Mouse (Mus musculus): Measurements from ENCODE around the gene Tbx6. TPM values are rescaled to one million over a fixed set of nuclear protein-coding genes. Genes with fewer than 3 reads are reported as not detected.

Tbx6 gene
- polyA plus RNA-seq, 3 experiments from 2014 or later = 2.1 to 3.9 (median 3.7) TPM

DNA sequence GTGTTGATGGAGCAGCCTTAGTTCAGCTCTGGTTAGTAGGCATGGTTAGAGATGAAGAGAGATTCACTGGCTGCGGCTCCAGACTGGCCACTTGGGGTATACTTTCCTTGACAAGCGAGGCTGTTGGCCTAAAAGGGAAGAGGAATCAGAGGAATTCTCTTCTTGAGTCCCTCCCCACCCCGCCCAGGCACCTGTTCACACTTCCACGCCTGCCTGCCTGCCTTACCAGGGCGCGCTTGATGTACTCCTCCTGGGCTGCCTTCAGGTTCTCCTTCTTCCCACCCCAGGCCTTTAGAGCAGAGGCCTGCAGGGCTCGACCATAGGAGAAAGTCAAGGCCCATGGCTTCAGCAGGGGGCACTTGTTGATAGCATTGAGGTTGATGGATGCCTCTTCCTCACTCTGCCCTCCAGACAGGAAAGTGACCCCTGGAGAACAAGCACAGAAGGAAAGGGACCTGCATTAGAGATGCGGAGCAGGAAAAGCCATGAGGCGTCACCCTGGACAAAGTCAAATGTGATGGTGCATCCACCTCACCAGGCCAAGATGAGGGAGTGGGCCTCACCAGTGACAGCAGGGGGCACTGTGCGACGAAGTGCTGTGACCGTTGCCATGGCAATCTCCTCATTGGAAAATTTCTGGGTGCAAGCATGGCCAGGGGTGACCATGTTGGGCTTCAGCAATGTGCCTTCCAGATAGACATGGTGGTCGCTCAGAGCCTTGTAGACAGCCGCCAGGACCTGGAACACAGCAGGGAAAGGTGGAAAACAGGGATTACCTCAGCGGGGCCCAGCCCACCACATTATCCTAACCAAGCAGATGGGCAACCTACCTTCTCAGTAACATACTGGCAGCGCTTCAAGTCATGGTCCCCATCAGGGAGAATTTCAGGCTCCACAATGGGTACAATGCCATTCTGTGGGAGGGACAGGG lies 14.4 kb downstream of the Tbx6 start:
- no peak for ATAC-seq

DNA sequence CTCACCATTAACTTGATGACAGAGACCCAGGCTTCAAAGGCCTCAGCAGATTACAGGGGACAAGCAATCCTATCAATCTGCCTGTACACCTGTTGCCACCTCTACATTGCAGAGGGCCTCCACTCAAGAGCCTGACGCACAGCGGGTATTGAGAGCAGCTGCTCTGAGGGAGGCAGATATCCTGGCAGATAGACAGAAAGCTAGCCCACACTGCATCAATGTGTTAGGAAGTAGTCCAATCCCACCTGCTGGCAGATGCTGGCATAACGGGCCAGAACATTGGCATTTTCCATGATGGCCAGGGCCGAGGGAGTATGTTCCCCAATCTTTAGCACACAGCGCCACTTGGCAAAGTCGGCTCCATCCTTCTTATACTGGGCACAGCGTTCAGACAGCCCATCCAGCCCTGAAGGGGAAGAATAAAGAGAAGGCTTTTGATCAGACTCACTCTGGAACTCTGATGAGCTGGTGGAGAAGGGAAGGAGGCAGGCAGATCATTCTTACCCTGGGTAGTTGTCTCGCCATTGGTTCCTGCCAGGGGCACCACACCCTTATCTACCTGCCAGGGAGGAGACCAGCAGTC lies 15.2 kb downstream of the Tbx6 start:
- no peak for ATAC-seq

DNA sequence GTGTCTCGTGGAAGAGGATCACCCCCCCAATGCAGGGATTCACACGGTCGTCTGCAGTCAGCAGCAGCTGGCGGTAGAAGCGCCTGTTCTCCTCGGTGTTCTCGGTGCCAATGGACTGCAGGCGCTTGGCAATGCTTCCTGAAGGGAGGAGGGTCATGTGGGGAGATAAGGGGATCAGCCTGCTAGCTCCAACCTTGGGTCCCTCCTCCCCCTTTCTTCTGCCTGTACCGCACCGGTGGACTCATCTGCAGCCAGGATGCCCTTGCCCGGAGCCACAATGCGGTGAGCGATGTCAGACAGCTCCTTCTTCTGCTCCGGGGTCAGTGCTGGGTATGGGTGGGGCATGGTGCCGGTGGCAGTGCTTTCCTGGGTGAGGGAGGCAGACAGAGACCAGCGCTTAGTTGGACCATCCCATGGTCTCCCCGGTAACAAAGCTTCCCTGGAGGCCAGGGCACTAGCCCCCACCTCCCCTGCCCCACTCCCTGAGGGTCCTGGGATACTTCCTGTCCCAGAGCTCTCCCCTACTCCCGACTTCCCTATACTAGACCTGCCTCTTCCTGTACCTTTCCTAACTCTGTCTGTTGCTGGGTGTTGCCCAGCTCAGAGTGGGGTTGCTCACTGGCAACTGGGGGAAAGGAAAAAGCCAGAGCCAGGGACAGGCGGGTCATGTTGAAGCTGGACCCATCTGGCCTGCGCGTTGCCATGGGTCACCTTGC lies 16.3 kb downstream of the Tbx6 start, which contains the start of gene Fam57b:
Fam57b (plus strand) TSS at position 258 of the 716 bp plus-strand sequence.
- no peak for ATAC-seq

DNA sequence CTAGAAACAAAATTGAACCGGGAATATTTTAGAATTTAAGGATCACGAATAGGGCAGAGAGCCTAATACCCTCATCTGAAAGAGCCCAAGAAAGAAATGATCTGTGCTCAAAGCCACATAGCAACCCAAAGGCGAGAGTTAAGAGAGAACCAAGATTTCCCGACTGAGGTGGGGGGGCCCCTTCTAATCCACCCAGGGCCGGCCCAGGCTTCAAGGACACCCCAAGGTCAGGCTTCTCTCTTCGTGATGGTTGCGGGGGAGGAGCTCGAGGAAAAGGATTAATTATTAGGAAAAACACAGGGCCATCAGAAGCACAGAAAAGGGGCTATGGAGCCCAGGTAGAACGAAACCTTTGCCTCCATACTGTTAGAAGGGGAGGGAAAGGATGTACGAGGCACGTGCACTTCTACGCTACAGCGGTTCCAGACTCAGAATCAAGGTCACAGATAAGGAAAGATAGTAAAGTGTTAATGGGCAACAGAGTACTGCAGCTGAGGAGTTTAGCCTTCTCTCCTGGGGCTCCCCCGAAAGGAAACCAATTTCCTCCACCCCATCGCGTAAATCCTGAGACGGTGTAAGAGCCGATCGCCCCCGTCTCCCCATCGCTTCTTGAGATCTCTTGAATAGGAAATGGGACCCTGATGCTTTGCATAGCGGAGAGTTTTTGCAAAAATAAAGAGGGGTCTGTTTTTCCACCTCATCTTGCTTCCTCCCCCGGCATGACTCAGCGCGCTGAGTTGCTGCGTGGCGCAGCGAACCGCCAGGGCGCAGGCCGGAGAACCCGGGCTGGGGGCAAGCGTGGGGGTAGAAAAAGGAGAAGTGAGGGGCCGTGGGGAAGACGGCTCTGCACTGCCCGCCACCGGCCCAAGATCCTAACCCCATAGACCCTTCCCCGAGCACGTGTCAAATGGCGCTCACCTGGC lies 17.1 kb downstream of the Tbx6 start:
- ATAC-seq = peak; percentile 17

DNA sequence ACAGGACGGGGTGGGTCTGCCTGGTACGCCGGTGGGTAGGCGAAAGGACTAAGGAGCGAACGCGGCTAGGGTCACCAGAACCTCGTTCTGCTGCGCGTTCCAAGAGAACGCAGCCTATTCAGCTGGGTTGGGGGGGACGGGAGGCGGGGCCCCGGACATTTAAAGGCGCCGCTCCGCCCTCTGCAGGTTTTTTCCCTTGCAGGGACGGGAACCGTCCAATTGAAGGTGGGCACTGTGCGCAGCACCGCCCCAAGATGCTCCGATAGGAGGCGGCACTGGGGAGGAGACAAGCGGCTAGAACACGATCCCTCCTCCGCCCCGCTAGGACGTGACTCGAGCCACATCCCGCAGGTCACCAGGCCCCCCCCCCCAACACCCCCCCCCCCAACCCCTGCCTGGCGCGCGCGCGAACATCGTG lies 17.8 kb downstream of the Tbx6 start:
- peak; percentile 84 for ATAC-seq

DNA sequence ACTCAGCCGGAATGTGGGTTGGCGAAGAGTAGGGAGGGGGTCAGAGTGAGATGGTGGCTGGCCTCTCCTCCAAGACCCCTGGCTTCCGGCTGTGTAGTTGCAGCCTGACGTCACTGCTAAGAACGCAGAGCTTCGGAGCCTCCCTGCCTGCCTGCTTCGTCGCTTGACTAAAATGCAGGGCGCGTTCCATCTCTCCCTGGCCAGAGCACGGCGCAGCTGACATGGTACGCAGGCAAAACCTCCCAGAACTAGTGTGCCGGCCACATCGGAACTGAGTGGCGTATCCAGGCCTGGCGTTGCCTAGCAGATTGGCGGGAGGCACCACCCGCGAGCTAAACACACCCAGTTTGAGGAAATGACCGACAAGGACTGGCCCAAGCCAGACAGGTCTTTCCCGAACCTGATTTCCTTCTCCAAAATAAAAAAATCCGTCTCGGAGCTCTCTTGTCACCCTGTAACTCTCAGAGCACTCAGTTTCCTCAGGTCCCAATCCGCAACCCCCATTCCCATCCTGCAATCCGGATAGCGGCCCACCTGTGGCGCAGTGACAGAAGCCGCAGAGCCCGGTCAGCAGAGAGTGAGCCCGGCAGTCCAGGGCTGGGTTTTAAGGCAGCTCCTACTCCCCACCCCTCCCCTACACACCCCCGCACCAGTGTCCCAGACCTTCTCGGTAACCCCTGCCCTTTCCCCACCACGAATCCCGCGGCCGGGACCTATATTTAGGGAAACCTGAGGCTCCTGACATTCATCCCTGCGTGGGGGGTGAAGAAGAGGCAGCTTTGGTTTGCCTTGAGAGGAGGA lies 18.4 kb downstream of the Tbx6 start:
- peak; percentile 78 for ATAC-seq

DNA sequence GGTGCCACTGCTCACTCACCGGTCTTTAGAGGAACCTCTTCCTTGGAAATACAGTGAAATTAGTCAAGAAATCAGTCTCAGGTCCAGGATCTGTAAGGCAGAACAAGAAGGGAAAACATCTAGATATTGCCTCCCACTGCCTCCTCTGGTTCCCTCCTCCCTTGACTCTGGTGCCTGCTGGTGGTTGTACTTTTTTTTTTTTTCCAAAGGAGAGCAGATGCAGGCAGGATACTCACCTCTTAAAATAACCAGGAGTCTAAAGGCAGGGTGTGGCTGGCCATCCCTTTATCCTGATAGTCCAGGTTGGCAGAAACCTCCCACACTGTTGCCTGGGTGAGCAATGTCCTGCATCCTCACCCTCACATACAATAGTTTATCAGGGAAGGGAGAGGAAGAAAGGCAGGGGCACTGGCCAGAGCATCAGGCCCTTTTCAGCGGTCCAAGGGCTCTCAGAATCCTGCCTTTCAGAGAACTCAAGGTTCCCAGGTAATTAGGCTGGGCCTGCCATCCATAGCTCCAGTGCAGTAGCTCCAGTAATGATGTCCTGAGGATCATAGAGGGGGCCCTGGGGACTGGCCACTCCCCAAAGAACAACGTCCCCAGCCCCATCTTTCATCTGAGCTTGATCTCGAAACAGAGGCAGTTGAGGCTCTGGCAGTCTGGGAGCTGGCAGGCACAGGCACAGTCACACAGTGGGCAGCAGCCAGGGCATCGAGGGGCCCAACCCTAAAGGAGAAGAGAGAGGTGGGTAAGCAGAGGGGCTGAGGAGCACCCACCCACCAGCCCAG lies 19.2 kb downstream of the Tbx6 start:
- ATAC-seq = no peak

DNA sequence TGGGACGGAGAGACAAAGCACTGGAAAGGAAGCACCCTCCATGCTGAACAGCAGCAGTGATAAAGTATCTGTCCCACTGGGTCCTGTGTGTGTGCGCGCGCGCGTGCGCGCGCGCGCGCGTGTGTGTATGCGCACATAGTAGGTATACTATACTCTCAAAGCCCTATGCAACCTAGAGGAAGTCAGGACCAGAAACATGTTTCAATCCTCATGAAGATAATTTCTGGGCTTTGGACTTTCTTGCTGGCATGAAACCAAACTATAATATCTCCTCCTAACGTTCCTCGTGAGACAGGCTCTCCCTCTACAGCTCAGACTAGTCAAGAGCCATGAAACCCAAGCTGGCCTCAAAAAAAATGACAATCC lies 19.8 kb downstream of the Tbx6 start:
- no peak for ATAC-seq

DNA sequence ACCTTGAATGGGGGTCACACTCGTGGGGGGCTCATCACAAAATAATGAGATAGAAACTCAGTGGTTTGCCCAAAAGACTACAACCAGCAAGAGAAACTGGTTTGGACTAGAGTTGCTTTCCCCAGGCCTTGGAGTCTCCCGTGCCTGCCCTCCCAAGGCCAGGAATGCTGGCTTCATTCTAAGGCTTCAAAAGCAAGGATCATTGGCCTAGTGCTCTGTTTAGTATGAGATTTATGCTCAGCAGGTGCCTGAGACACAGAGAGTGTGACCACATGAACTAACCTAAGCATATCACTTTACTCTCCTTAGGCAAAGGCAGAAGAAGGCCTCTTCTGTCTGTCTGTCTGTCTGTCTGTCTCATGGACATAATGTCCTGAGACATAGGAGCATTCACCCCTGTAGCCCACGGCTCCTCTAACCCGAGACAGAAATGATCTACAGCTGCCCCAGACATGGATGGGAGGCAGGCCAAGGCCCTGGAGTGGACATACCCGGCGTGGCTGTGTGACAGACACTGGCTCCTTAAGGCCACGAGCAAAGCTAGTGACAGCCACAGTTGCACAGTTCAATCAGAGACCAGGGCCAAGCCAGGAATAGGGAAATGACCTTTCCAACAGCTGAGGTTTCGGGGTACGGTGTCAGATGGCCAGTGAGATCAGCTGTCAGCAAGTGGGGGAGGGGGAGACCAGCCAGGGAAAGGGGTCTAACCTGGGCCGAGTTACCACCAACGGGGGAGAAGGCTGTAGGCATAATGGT lies 21.0 kb downstream of the Tbx6 start:
- no peak for ATAC-seq

DNA sequence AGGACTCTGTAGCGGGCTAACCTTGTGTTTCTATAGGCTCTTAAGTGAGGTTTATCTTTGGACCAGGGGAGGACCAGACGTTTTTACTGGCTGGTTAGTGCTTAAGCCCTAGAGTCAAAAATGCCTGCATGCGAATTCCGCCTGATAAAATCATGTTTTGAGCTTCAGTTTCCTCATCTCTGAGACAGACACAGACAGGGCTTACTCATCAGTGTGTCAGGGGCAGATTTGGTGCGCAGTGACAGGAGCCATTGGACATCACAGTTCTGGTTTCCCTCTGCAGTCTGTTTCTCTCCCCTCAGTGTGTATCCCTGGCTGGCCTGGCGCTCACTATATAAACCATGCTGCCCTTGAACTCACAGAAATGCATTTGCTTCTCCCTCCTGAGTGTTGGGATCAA lies 21.9 kb downstream of the Tbx6 start:
- no peak for ATAC-seq

DNA sequence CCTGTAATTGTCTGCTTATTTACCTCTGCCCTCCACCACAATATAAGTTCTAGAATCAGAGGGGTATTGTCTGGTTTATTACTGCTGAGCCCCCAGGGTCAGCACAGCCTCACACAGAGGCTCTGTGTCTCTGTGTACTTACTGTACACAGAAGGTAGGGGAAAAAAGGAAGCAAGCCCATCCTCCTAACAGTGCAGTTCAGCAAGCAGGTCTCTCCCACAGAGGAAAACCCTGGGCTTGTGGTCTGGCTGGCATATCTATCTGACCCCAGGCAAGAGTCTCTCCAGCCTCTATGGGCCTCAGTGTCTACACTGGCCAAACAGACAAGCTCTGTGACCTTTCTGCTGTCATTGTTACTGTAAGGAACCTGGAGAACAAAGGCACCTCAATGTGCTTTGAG lies 22.5 kb downstream of the Tbx6 start:
- ATAC-seq = no peak

DNA sequence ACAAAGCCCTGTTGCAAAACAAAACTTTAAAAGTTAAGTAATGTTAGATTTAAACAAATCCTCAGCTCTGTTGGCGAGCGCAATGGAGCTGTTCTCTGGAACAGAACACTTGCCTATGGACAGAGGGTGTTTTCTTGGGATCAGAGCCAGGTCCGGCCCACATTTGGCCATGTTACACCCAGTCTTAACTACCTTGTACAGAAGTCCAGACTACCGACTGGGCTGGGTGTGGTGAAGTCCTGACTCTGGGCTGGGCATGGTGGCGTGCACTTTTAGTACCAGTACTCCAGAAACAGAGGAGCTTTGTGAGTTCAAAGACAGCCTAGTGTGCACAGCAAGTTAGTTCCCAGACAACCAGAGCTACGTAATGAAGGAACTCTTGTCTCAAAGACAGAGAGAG lies 25.7 kb downstream of the Tbx6 start:
- no peak for ATAC-seq

DNA sequence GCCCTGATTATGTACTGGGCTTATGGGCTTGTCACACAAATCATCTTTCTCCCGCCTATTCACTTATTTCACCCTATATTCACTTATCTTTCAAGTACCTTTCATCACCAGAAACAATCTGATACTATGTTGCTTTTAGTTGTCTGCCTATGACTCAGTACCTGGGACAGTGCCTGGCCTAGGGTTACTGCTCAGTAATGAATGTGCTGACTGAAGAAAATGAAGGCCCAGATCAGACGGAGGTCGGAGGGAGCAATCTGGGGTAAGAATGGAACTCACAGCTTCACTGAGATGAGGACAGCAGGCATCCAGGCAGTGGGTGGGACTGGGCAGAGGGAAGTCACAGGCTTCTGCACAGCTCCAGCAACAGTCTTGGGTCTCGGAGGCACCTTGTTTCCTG lies 26.1 kb downstream of the Tbx6 start:
- ATAC-seq = no peak

DNA sequence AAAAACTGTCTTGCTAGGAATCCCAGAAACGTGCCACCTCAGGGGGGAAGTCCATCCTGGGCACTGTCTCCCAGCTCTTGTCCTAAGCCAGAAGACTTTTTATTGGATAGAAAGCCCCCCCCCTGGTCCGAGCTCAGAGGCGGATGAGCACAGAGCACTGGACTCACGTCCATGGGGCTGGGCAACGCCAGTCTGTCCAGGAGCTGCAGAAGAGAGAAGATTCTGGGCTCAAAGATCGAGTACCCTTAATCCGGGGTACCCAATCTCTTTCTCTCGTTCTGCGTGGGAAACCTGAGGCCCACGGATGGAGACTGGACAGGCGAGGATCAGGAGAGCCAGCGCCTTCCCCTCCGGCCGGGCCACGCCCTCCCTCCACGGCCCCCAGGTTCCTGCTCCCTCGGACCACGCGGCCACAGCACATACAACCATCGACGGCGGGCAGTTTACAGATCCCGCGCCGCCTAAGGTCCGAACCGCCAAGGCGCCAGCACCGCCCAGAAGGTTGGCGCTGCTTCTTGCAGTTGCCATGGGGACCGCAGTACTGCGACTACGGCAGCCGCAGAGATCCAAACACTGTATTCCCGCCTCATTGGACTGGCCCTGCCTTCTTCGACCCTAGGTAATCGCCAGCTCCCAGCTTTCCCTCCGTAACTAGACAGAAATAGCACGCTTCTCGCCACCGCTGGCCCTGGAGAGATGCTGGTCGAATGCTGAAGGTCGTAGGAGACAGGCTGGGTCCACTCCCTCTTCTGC lies 27.6 kb downstream of the Tbx6 start:
- ATAC-seq = no peak

DNA sequence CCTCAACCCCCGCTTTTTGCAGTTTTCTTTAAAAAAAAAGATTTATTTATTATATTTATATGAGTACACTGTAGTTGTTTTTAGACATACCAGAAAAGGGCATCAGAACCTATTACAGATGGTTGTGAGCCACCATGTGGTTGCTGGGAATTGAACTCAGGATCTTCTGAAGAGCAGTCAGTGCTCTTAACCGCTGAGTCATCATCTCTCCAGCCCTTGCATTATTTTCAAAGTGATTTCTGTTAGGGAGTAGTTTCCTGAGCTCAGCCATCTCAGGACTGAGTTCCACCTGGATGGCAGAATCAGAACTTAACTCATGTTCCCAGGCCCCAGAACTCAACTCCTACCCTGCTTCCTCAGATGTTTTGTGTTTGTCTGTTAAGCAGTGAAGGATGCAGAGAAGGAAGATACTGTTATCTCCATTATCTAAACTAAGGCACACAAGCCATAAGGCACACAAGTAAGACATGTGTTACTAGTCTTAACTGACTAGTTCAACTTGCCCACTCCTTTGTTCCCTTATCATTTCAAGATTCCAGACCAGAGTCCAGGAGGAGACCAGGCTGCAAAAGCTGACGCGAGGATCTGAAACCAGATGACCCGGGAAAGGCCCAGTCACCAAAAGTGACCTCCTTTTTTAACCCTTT lies 28.6 kb downstream of the Tbx6 start:
- no peak for ATAC-seq

DNA sequence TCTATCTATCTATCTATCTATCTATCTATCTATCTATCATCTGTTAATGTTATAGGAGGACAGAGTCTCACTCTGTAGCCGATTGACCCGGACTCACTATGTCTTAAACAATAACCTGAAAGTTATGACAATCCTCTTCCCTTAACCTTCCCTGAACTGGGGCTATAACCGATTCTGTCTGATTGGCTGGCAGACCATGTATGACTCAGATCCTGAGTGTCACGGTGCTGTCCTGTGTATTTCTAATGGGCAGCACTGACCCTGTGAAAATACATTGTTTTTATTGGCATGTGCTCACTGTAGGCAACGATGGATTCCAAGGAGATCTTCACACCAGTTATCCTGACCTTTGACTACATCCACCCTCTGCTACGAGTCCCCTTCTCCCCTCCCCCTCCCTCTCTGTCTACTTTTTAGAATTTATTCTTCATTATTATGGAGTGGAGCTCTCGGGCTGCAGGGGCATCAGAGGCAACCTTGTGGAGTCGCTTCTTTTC lies 34.5 kb downstream of the Tbx6 start:
- no peak for ATAC-seq

DNA sequence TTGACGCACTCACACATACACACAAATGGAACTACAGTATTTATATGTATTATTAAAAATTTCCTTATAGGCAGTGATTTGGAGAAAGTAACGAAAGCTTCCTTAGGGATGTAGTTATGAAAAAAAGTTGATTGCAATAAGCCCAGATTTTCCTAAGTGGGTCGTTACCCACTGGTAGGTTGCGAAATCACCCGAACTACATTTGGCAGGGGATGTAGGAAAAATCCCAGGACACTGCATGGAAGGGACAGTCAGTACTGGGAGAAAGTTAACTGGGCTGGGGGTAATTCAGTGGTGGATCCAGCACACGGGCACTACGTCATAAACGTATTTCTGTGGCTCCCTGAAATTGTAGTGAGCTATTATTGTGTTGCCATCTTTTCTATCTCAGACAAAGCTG lies 35.2 kb downstream of the Tbx6 start:
- no peak for ATAC-seq

DNA sequence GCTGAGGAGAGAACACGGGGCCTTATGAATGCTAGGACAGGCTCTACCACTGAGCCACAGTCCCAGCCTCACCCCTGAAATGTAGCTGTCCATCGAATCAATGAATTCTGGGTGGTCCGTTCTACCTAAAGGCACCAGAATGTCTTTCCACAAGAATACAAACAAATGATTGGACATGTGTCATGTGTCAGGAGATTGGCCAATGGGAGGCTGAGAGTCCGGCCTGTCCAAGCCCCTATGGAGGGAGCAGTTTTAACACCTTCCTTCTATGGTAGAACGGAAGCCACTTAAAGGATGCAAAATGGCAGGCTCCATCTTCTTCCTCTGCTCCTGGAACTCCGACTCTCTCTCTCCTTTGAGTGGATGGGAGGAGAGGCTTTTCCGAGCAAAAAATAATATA lies 36.3 kb downstream of the Tbx6 start:
- ATAC-seq = no peak

Data from inflammation-experienced regulatory T-cells, adult 6 months (primary cell).